Mouse (Mus musculus): Measurements from ENCODE around the gene Rpp14.

The Rpp14 gene

GRCm38 (mm10) chr14:8080165-8080679, at the start of gene Rpp14:
TSS of gene Rpp14 (plus strand) at chr14:8080367.
- DNase-seq (ENCODE audit: low spot score) = peak; percentile 91

- no peak for DNase-seq (ENCODE audit: low spot score)
Measured at GRCm38 (mm10) chr14:8030535-8030934, 49.6 kb upstream of the Rpp14 start.

- DNase-seq (ENCODE audit: low spot score) = no peak
Measured at GRCm38 (mm10) chr14:8032087-8032944, 47.9 kb upstream of the Rpp14 start.

GRCm38 (mm10) chr14:8034561-8034960, 45.6 kb upstream of the Rpp14 start:
- no peak for DNase-seq (ENCODE audit: low spot score)

- no peak for DNase-seq (ENCODE audit: low spot score)
Measured at GRCm38 (mm10) chr14:8035951-8036350, 44.2 kb upstream of the Rpp14 start.

GRCm38 (mm10) chr14:8036406-8036805, 43.8 kb upstream of the Rpp14 start:
- no peak for DNase-seq (ENCODE audit: low spot score)

- no peak for DNase-seq (ENCODE audit: low spot score)
Measured at GRCm38 (mm10) chr14:8038150-8038549, 42.0 kb upstream of the Rpp14 start.

GRCm38 (mm10) chr14:8038791-8039448, 41.2 kb upstream of the Rpp14 start:
- DNase-seq (ENCODE audit: low spot score) = peak; percentile 31

- DNase-seq (ENCODE audit: low spot score) = no peak
Measured at GRCm38 (mm10) chr14:8040179-8040578, 40.0 kb upstream of the Rpp14 start.

GRCm38 (mm10) chr14:8040911-8041678, 39.1 kb upstream of the Rpp14 start:
- DNase-seq (ENCODE audit: low spot score) = no peak

GRCm38 (mm10) chr14:8042120-8042519, 38.0 kb upstream of the Rpp14 start:
- DNase-seq (ENCODE audit: low spot score) = no peak

- DNase-seq (ENCODE audit: low spot score) = no peak
Measured at GRCm38 (mm10) chr14:8042577-8042976, 37.6 kb upstream of the Rpp14 start.

- DNase-seq (ENCODE audit: low spot score) = no peak
Measured at GRCm38 (mm10) chr14:8044330-8044729, 35.8 kb upstream of the Rpp14 start.

GRCm38 (mm10) chr14:8044786-8045185, 35.4 kb upstream of the Rpp14 start:
- no peak for DNase-seq (ENCODE audit: low spot score)

GRCm38 (mm10) chr14:8045187-8045846, 34.9 kb upstream of the Rpp14 start:
- DNase-seq (ENCODE audit: low spot score) = no peak

GRCm38 (mm10) chr14:8046839-8047238, 33.3 kb upstream of the Rpp14 start:
- no peak for DNase-seq (ENCODE audit: low spot score)

GRCm38 (mm10) chr14:8049334-8049733, 30.8 kb upstream of the Rpp14 start:
- no peak for DNase-seq (ENCODE audit: low spot score)

- no peak for DNase-seq (ENCODE audit: low spot score)
Measured at GRCm38 (mm10) chr14:8051869-8052268, 28.3 kb upstream of the Rpp14 start.

- no peak for DNase-seq (ENCODE audit: low spot score)
Measured at GRCm38 (mm10) chr14:8052661-8053060, 27.5 kb upstream of the Rpp14 start.

GRCm38 (mm10) chr14:8054310-8055102, 25.7 kb upstream of the Rpp14 start:
- DNase-seq (ENCODE audit: low spot score) = peak; percentile 37

GRCm38 (mm10) chr14:8056076-8056475, 24.1 kb upstream of the Rpp14 start:
- DNase-seq (ENCODE audit: low spot score) = no peak
